Mouse (Mus musculus): ENCODE measurements around the gene Nudt16. TPM values are rescaled to one million over a fixed set of nuclear protein-coding genes. Genes with fewer than 3 reads are reported as not detected.

The Nudt16 gene
- polyA plus RNA-seq, 1 experiment from 2014 or later: 27.1 TPM

Other genes starting within 250 kb of the Nudt16 start
- gene Mrpl3, start 78.6 kb downstream of the Nudt16 start, polyA plus RNA-seq (2015; fragmentation: Nextera tagmentation; extraction: Ambion mirVana): 103 and 104 TPM in 2 replicates
- not detected in 2 replicates for gene 1700080E11Rik, start 13.3 kb upstream of the Nudt16 start, polyA plus RNA-seq (2015; fragmentation: Nextera tagmentation; extraction: Ambion mirVana)